Mouse (Mus musculus) CD4-positive, CD25-positive, alpha-beta regulatory T cell, adult 4 months (primary cell): ENCODE data around the gene Bpnt1. TPM values are rescaled to one million over a fixed set of nuclear protein-coding genes. Genes with fewer than 3 reads are reported as not detected.
A peak's percentile ranks its signal among the peaks of the same experiment; 100 is the strongest.
"Not testable (repeated sequence)": the region's sequence is repeated elsewhere in the genome, so short reads cannot be mapped to it uniquely, and the experiment has no call there.

Experiments used
- ATAC-seq: one replicate; pipeline ENCODE4 v1.8.0; 2017
- polyA plus RNA-seq, 2 experiments: library from polyadenylated mRNA; unstranded; fragments of 100-300 nt; shearing (Covaris generic); gene quantifications; one replicate each; pipeline ENCODE4 v1.2.1; 2017

Bpnt1 gene
- 10 to 100 TPM; 15.4 to 18.1 TPM for polyA plus RNA-seq

DNA sequence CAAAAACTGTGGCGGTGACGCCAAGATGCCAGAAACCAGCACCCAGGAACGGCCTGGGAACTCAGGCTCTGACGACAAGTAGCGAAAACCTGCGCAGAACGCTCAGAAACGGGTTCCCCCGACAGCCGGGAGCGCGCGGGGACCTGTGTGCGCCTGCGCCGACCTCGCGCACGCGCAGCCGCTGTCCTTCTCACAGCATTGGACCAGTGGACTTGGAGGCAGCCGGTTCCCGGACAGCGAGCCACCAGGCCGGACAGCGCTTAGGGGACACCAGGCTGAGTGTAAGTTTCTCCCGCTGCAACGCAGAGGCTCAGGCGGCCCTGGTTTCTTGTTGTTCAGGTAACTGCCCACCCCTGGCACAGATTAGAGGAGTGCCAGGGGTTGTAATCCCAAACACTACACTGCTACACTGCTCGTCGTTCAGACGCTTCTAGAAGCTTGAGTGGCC, at the start of gene Bpnt1:
TSS of gene Bpnt1 (plus strand) at position 167 of the 448 bp plus-strand sequence.
- ATAC-seq, result peak; percentile 70

DNA sequence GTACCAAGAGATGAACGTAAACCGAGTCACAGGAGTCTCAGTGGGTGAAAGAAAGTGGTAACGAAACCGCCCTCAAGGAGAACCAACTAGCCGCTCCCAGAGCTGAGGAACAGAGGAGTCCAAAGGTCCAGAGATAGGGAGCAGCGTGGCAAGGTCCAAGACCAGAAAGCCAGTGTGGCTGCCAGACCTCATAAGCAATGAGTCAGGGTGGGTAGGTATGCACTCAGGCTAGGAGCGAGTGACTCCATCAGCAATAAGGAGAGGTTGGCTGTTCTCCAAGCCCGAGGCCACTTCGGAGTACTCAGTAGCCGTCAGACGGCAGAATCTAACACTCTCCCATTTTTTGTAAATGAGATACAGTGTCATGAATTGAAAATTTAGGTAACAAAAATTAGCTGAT, 49.1 kb upstream of the Bpnt1 start:
- no peak for ATAC-seq

GRCm38 (mm10) chr1:185283247-185283646, 48.7 kb upstream of the Bpnt1 start:
- no peak for ATAC-seq

DNA sequence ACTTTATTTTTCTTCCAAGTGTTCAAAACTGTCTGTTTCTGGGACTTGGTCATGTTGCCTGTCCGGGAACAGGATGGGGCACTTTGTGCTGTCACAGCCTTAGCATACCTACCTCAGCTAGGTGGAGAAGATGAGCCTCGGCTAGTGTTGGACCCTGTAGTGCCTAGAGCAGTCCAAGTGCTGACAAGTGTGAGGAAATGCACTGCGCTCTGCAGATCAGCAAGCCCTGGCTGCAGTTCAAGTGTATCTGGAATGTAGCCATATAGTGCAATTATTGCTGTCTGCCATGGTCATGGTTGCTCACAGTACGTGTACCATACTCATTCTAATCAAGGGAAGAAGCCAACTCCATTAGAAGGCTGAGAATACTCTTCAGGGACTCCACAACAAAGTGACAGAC, 47.2 kb upstream of the Bpnt1 start:
- ATAC-seq, result no peak

DNA sequence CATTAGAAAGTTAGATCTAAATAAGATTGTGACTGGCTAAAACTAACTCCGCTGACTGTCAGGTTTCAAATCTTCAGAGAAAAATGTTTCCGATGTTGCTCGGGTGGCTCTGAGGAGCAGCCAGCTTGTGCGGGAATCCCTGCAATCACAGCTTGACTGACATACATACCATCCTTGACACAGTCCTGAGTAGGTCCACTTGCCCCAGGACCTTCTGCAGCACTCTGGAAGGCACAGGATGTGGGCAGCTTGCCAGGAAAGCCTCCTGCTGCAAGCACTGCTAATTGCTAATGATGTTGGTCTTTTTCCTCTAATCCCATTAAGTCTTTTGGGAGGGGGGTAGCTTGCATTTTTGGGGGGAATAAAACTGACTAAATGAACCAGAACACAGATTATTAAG, 46.8 kb upstream of the Bpnt1 start:
- ATAC-seq, result no peak

DNA sequence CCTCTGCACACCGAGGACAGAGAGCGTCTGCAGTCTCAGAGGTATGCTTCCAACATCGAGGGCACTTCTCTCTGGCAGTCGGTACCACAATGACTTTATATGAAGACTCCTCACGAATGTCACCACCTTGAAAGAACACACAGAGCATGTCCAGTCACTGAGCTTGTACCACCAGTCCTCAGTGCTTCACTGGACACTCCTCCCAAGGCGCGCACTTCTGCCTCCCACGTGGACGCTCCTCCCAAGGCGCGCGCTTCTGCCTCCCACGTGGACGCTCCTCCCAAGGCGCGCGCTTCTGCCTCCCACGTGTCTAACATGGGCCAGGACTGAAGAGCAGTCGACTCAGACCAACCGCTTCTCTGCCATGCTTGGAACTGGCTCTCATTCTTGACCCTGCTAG, 44.9 kb upstream of the Bpnt1 start:
- ATAC-seq, result no peak

DNA sequence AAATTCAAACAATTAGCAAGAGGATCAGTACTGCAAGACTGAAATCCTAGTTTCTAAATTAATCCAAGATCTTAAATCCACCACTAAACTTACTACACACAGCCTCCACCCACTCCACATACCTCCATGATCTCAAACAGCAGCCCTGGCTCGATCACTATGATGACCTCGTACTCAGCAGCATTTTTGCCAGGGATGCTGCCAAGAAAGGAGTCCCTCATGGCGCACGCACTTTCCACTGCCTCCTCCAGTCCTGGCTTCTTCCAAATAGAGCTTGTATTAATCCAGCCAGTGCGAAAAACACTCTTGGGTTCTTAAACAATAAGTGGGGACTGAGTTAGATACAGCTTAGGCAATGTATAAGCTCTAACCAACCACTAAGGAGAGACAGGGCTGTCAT, 42.7 kb upstream of the Bpnt1 start:
- no peak for ATAC-seq

- no peak for ATAC-seq
Measured at GRCm38 (mm10) chr1:185291336-185291735, 40.6 kb upstream of the Bpnt1 start.

DNA sequence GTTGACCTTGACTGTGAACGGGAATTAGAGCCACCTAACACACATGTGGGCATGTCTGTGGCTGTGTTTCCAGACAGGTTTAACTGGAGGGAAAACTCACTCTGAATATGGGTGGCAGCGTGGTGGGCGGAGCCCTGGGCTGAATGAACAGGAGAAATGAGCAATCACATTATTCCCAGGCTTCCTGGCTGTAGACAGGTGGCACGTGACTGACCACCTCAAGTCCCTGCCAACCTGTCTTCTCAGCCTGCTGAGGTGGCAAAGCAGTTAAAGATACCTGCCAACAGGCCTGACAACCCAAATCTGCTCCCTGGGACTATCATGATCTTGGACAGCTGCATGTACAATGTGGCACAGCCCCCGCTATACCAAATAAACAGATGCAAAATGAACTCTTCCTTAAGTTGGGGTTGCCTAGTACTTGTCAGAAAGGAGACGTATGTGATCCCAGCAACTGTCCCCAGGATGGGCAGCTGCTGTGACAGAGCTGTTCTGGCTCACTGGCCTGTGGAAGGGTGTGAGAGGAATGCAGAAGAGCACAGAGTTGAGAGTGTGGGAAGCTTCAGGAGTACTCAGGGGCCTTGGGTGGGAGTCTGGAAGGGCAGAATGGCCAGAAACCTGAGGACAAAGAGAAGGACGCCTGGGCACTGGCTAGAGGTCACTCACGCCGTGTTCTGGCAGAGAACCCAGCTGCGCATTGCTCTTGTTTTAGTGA, 39.1 kb upstream of the Bpnt1 start:
- ATAC-seq, result no peak

GRCm38 (mm10) chr1:185296850-185297249, 35.1 kb upstream of the Bpnt1 start:
- no peak for ATAC-seq

DNA sequence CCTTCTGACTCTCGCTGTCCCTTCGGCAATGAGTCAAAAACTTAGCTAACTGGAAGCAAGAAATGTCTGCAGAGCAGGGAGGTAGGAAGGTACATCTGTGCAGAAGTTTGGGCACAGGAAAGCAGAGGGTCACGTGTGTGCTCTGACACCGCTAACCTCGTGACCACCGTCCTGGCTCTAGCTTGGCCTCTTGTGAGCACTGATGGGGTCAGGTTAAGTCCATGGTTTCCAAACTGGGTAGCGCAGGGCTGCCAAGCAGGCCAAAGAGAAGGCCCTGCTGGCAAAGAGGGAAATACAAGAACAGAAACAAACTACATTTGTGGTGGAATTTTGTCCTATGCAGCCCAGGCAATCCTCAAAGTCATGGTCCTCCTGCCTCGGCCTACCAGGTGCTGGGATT, 33.5 kb upstream of the Bpnt1 start:
- ATAC-seq, result no peak

- no peak for ATAC-seq
Measured at GRCm38 (mm10) chr1:185302816-185303215, 29.1 kb upstream of the Bpnt1 start.

GRCm38 (mm10) chr1:185306836-185307235, 25.1 kb upstream of the Bpnt1 start:
- ATAC-seq, result no peak

GRCm38 (mm10) chr1:185307645-185308044, 24.3 kb upstream of the Bpnt1 start:
- ATAC-seq, result no peak

GRCm38 (mm10) chr1:185308334-185308733, 23.6 kb upstream of the Bpnt1 start:
- no peak for ATAC-seq

- no peak for ATAC-seq
Measured at GRCm38 (mm10) chr1:185308908-185309307, 23.0 kb upstream of the Bpnt1 start.

DNA sequence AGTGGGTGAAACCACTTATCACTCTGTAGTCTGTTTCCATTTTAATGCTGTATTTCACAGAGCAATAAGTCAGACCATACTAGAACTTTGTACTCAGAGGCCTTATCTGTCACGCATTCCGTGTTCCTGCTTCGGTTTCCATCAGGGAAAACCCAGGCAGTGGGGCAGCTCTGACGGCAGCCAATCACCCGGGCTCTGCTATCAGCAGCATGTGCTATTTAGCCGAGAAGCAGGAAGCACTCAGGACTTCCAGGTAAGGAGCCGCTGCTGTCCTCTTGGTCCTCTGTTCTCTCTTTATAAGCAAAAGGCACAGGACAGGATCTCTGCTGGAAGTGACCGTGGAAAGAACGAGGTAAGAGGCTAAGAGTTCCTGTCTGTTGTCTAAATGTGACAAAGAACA, 20.0 kb upstream of the Bpnt1 start:
- ATAC-seq, result no peak

- ATAC-seq, result no peak
Measured at GRCm38 (mm10) chr1:185314546-185314945, 17.4 kb upstream of the Bpnt1 start.

DNA sequence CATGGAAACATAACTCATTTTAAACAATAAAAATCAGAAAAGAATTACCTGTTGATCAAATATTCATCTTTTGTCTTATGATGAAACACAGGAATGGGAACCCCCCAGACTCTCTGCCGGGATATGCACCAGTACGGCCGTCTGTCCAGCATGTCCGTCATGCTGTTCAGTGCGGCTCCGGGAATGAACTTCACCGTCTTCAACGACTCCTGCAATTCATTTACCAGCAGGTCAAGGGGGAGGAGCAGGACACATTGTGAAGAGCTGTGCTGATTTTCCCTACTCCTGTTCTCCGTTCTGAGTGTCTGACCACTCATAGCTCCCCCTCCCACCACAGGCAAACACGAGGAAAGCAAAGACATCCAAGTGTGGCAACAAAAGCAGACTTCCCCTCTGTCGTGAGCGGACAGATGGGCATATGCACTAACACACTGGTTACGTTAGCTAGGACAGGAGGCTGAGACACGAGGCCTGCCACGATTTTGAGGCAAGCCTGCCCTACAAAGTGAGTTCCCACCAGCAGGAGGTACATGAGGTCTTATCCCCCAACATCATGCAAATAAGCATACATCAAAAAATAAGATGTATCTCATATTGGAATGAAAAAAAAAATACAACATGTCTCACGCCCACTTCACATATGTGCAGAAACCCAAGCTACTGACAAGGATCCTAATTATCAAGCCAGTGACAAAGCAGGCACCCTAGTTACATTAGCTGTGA, 15.9 kb upstream of the Bpnt1 start:
- ATAC-seq, result no peak

DNA sequence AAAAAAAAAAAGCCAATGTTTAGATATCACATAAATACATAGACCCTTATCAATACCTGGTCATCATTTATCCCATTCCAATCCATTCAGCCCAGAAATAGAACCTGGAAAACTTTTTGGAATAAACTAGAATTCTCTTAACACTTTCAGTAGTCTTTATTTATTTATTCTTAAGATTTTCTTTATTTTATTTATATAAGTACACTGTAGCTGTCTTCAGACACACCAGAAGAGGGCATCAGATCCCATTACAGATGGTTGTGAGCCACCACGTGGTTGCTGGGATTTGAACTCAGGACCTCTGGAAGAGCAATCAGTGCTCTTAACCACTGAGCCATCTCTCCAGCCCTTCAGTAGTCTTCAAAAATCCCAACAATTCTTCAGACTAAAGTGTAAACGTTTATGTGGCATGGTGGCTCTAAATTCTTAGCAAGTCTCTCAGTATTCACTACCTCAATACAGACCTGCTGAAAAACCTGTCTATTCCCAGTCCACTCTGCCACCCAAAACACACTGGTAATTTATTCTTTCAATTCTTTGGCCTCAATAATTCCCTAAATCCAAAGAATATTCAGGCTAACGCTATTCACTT, 4.1 kb upstream of the Bpnt1 start:
- not testable (repeated sequence) for ATAC-seq

- ATAC-seq, result peak; percentile 74
Measured at GRCm38 (mm10) chr1:185328721-185329610, 3.0 kb upstream of the Bpnt1 start, which contains the start of gene Iars2. Gene Iars2, minus strand, starts transcription at chr1:185329396.

- no peak for ATAC-seq
Measured at GRCm38 (mm10) chr1:185329851-185330250, 2.1 kb upstream of the Bpnt1 start.

- no peak for ATAC-seq
Measured at GRCm38 (mm10) chr1:185331364-185331763, 585 bp upstream of the Bpnt1 start.
